Mouse (Mus musculus): ENCODE measurements around the gene Stab1.

Gene Stab1

GRCm38 (mm10) chr14:31132031-31132430, 36.4 kb downstream of the Stab1 start:
- in situ Hi-C loops (cut with MboI, MseI) = no loop called here

- in situ Hi-C loops (cut with MboI, MseI) = no loop called here
Measured at GRCm38 (mm10) chr14:31131272-31131821, 37.1 kb downstream of the Stab1 start.

- in situ Hi-C loops (cut with MboI, MseI) = no loop called here
Measured at GRCm38 (mm10) chr14:31130236-31131220, 37.9 kb downstream of the Stab1 start, which contains the start of gene Nt5dc2. Gene Nt5dc2 (plus strand): TSS chr14:31131053.

GRCm38 (mm10) chr14:31129326-31130235, 38.9 kb downstream of the Stab1 start:
- in situ Hi-C loops (cut with MboI, MseI) = no loop called here

- in situ Hi-C loops (cut with MboI, MseI) = no loop called here
Measured at GRCm38 (mm10) chr14:31128826-31129219, 39.6 kb downstream of the Stab1 start, which contains the start of gene Smim4. Gene Smim4 (minus strand): TSS chr14:31128956.

- in situ Hi-C loops (cut with MboI, MseI) = no loop called here
Measured at GRCm38 (mm10) chr14:31128101-31128825, 40.2 kb downstream of the Stab1 start.

- in situ Hi-C loops (cut with MboI, MseI) = no loop called here
Measured at GRCm38 (mm10) chr14:31126826-31127225, 41.6 kb downstream of the Stab1 start.

GRCm38 (mm10) chr14:31125106-31126075, 43.0 kb downstream of the Stab1 start:
- in situ Hi-C loops (cut with MboI, MseI) = no loop called here

- in situ Hi-C loops (cut with MboI, MseI) = no loop called here
Measured at GRCm38 (mm10) chr14:31115522-31115921, 52.9 kb downstream of the Stab1 start.

GRCm38 (mm10) chr14:31114011-31114410, 54.4 kb downstream of the Stab1 start:
- in situ Hi-C loops (cut with MboI, MseI) = no loop called here

GRCm38 (mm10) chr14:31112187-31112586, 56.3 kb downstream of the Stab1 start:
- in situ Hi-C loops (cut with MboI, MseI) = no loop called here

GRCm38 (mm10) chr14:31110613-31111012, 57.8 kb downstream of the Stab1 start:
- in situ Hi-C loops (cut with MboI, MseI) = no loop called here

GRCm38 (mm10) chr14:31105156-31105555, 63.3 kb downstream of the Stab1 start:
- in situ Hi-C loops (cut with MboI, MseI) = no loop called here

GRCm38 (mm10) chr14:31089918-31090317, 78.5 kb downstream of the Stab1 start:
- in situ Hi-C loops (cut with MboI, MseI) = no loop called here
